Mouse (Mus musculus) MEL (cell line): ENCODE results near the gene Reg1. TPM values are rescaled to one million over a fixed set of nuclear protein-coding genes. Genes with fewer than 3 reads are reported as not detected.
"Not testable (repeated sequence)": the region's sequence is repeated elsewhere in the genome, so short reads cannot be mapped to it uniquely, and the experiment has no call there.

Source experiments
- DNase-seq: peaks from one replicate; pipeline ENCODE4 v3.0.0; 2011; ENCODE audit warnings: low read depth, low spot score
- H3K27ac ChIP-seq: 2 replicates; pipeline ENCODE4 v1.5.1; 2012; ENCODE audit warnings: low read depth, mild to moderate bottlenecking, control low read depth, low read length, moderate library complexity; ENCODE audit not compliant: control insufficient read depth
- H3K27me3 ChIP-seq, 2 experiments: fragments of 150-350 bp in 1 of 2; sonication (generic) in 1 of 2; 2 replicates each; pipeline ENCODE4 v1.6.1; 2012; ENCODE audit warnings: low read length in 2 of 2, mild to moderate bottlenecking in 2 of 2, improper control_type of control experiment in 1 of 2, moderate library complexity in 1 of 2; ENCODE audit not compliant: insufficient read depth in 2 of 2, control insufficient read depth in 1 of 2
- H3K36me3 ChIP-seq, 2 experiments: 2 replicates each; pipeline ENCODE4 v1.6.1; 2012 to 2014; ENCODE audit warnings: low read length in 2 of 2, improper control_type of control experiment in 1 of 2, inconsistent platforms in 1 of 2, mild to moderate bottlenecking in 1 of 2; ENCODE audit not compliant: insufficient read depth in 2 of 2, control insufficient read depth in 1 of 2
- H3K4me1 ChIP-seq, 2 experiments: fragments of 150-350 bp in 1 of 2; sonication (generic) in 1 of 2; 2 replicates each; pipeline ENCODE4 v1.6.1; 2012; ENCODE audit warnings: low read length in 2 of 2, improper control_type of control experiment in 1 of 2, mild to moderate bottlenecking in 1 of 2; ENCODE audit not compliant: insufficient read depth in 2 of 2, control insufficient read depth in 1 of 2
- H3K4me3 ChIP-seq, 2 experiments: fragments of 150-350 bp in 1 of 2; sonication (generic) in 1 of 2; 2 replicates each; pipeline ENCODE4 v1.5.1; 2012; ENCODE audit warnings: low read depth in 2 of 2, low read length in 2 of 2, mild to moderate bottlenecking in 2 of 2, moderate library complexity in 2 of 2, control low read depth in 1 of 2, improper control_type of control experiment in 1 of 2; ENCODE audit not compliant: control insufficient read depth in 1 of 2, insufficient read depth in 1 of 2
- H3K79me2 ChIP-seq: 2 replicates; pipeline ENCODE4 v1.6.1; 2012; ENCODE audit warnings: mild to moderate bottlenecking, low read length, moderate library complexity; ENCODE audit not compliant: control insufficient read depth, poor library complexity, insufficient read depth
- H3K9ac ChIP-seq: 2 replicates; pipeline ENCODE4 v1.6.1; 2012; ENCODE audit warnings: low read depth, mild to moderate bottlenecking, control low read depth, low read length, moderate library complexity; ENCODE audit not compliant: control insufficient read depth, poor library complexity, severe bottlenecking
- H3K9me3 ChIP-seq: fragments of 150-350 bp; sonication (generic); replicated peaks from 2 replicates; pipeline ENCODE4 v1.6.1; 2012; ENCODE audit warnings: mild to moderate bottlenecking, low read length, improper control_type of control experiment, moderate library complexity; ENCODE audit not compliant: insufficient read depth
- BHLHE40 ChIP-seq: IDR thresholded peaks from 2 replicates; pipeline ENCODE4 v1.6.1; 2012; ENCODE audit warnings: low read depth, mild to moderate bottlenecking, inconsistent platforms, low read length, improper control_type of control experiment, borderline replicate concordance
- CHD1 ChIP-seq: IDR thresholded peaks from 2 replicates; pipeline ENCODE4 v1.6.1; 2012; ENCODE audit warnings: low read depth, mild to moderate bottlenecking, inconsistent platforms, low read length, improper control_type of control experiment
- CHD2 ChIP-seq: IDR thresholded peaks from 2 replicates; pipeline ENCODE4 v1.6.1; 2011; ENCODE audit warnings: low read length, improper control_type of control experiment
- E2F4 ChIP-seq: IDR thresholded peaks from 2 replicates; pipeline ENCODE4 v1.6.1; 2011; ENCODE audit warnings: low read depth, low read length, improper control_type of control experiment, borderline replicate concordance
- ETS1 ChIP-seq: IDR thresholded peaks from 2 replicates; pipeline ENCODE4 v1.6.1; 2012; ENCODE audit warnings: low read depth, mild to moderate bottlenecking, inconsistent platforms, low read length, improper control_type of control experiment, moderate library complexity
- GABPA ChIP-seq: IDR thresholded peaks from 2 replicates; pipeline ENCODE4 v1.6.1; 2012; ENCODE audit warnings: low read depth, mild to moderate bottlenecking, inconsistent platforms, low read length, improper control_type of control experiment, moderate library complexity
- GATA1 ChIP-seq: IDR thresholded peaks from 2 replicates; pipeline ENCODE4 v1.6.1; 2011; ENCODE audit warnings: low read depth, low read length, improper control_type of control experiment
- KAT2A ChIP-seq: conservative IDR thresholded peaks from 2 replicates; pipeline ENCODE4 v1.6.1; 2012; ENCODE audit warnings: low read depth, low read length, improper control_type of control experiment, inconsistent platforms
- POLR2A ChIP-seq, 2 experiments: IDR thresholded peaks; 2 replicates each; pipeline ENCODE4 v1.6.1; 2011 to 2012; ENCODE audit warnings: low read length in 2 of 2, mild to moderate bottlenecking in 2 of 2, control low read depth in 1 of 2, improper control_type of control experiment in 1 of 2, low read depth in 1 of 2, moderate library complexity in 1 of 2; ENCODE audit not compliant: control insufficient read depth in 1 of 2, insufficient read depth in 1 of 2, poor library complexity in 1 of 2
- POLR2AphosphoS2 ChIP-seq: IDR thresholded peaks from 2 replicates; pipeline ENCODE4 v1.6.1; 2011; ENCODE audit warnings: low read length, improper control_type of control experiment
- POLR2AphosphoS5 ChIP-seq: IDR thresholded peaks from 2 replicates; pipeline ENCODE4 v1.6.1; 2012; ENCODE audit warnings: low read depth, borderline replicate concordance, mild to moderate bottlenecking, inconsistent platforms, low read length, moderate library complexity, mixed read lengths
- SIN3A ChIP-seq: IDR thresholded peaks from 2 replicates; pipeline ENCODE4 v1.6.1; 2012; ENCODE audit warnings: low read length, improper control_type of control experiment, inconsistent platforms
- TBP ChIP-seq: IDR thresholded peaks from 2 replicates; pipeline ENCODE4 v1.8.0; 2011; ENCODE audit warnings: low read depth, low read length, improper control_type of control experiment
- UBTF ChIP-seq: IDR thresholded peaks from 2 replicates; pipeline ENCODE4 v1.6.1; 2012; ENCODE audit warnings: low read depth, mild to moderate bottlenecking, inconsistent platforms, low read length, improper control_type of control experiment, moderate library complexity, borderline replicate concordance; ENCODE audit not compliant: insufficient read depth
- USF1 ChIP-seq: IDR thresholded peaks from 2 replicates; pipeline ENCODE4 v1.6.1; 2014; ENCODE audit warnings: low read depth, mild to moderate bottlenecking, inconsistent platforms, low read length, improper control_type of control experiment, moderate library complexity
- USF2 ChIP-seq, 2 experiments: IDR thresholded peaks; 2 replicates each; pipeline ENCODE4 v1.6.1; 2011 to 2012; ENCODE audit warnings: improper control_type of control experiment in 2 of 2, low read length in 2 of 2, borderline replicate concordance in 1 of 2, inconsistent platforms in 1 of 2, low read depth in 1 of 2, mild to moderate bottlenecking in 1 of 2; ENCODE audit not compliant: insufficient read depth in 1 of 2
- ZMIZ1 ChIP-seq: IDR thresholded peaks from 2 replicates; pipeline ENCODE4 v1.6.1; 2012; ENCODE audit warnings: low read depth, mild to moderate bottlenecking, inconsistent platforms, low read length, improper control_type of control experiment, moderate library complexity
- polyA plus RNA-seq, 2 experiments: library from polyadenylated mRNA; stranded (reverse) in 1 of 2; unstranded in 1 of 2; fragments of >175 nt in 1 of 2; fragments of >200 nt in 1 of 2; gene quantifications; 2 replicates each; pipeline versions ENCODE4 v1.2.1 to v1.2.4; 2012; ENCODE audit warnings: low replicate concordance in 2 of 2, low read depth in 1 of 2; ENCODE audit not compliant: insufficient read length in 2 of 2, insufficient read depth in 1 of 2, missing spikeins in 1 of 2
- total RNA-seq: library from RNA; depleted of rRNA; stranded (reverse); fragments of 300-350 nt; gene quantifications from 2 replicates; pipeline ENCODE4 v1.2.3, GENCODE M21; 2012

The Reg1 gene
- total and polyA plus RNA-seq, 3 experiments, result not detected

DNA sequence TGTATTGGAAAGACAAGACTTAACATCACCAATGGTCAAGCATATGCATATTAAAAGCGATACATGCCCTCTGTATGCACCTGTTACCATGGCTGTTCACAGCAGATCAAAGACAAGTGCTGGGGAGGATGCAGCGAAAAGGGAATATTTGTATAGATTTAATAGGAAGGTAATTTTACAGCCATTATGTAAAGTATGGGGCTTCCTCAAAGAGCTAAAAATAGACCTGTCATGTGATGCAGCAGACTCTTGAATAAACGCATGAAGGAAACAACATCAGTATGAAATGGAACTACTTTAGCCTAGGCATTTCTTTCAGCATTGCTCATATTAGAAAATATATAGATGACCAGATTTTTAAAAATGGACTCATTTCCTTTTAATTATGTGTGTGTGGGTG, 36.9 kb upstream of the Reg1 start:
- Histone ChIP-seq H3K79me2 (no peaks in the 10 kb centered on the region), H3K4me3 (no peak overlapping the region), H3K4me1 (no peaks in the 10 kb centered on the region), H3K27me3 (no peaks in the 10 kb centered on the region), H3K9ac (no peak overlapping the region), H3K27ac (no peak overlapping the region), H3K36me3 (no peaks in the 10 kb centered on the region), H3K9me3 (no peaks in the 10 kb centered on the region)
- DNase-seq, result no peak
- TF ChIP-seq ETS1, result no peak
- TF ChIP-seq POLR2AphosphoS2, result no peak
- no peak for TF ChIP-seq E2F4
- TF ChIP-seq USF2 (IDR thresholded peaks at IDR 0.05; ENCODE audit: borderline replicate concordance in 1 of 2, insufficient read depth in 1 of 2, low read depth in 1 of 2, low read length in 2 of 2), result no peak
- TF ChIP-seq GATA1, result no peak
- TF ChIP-seq CHD1, result no peak
- TF ChIP-seq POLR2AphosphoS5, result no peak

GRCm38 (mm10) chr6:78395323-78395722, 27.2 kb upstream of the Reg1 start, which contains the start of gene Reg2:
Reg2 (plus strand) TSS chr6:78395623.
- H3K9me3 ChIP-seq, H3K36me3 ChIP-seq, H3K27ac ChIP-seq, DNase-seq, H3K27me3 ChIP-seq, H3K4me1 ChIP-seq, H3K9ac ChIP-seq, H3K79me2 ChIP-seq, H3K4me3 ChIP-seq: not testable (repeated sequence)

DNA sequence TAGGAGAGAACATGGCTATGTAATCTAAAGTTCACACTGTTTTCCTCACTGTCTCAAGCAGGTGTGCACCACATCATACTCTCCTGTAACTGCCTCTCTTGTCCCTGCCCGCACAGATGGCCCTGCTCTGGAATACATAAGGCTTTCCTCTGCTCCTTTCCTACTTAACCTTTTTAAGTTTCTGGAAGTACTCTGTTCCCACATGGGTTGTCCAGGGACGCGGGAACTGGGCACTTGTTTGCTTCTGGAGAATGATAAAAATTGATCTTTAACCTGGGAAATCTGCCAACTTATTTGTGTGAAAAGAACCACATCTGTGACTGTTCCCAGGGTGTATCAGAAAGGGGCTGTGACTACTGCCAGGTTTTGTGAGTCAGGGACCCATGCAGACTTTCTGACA, 3.0 kb downstream of the Reg1 start:
- H3K4me3 ChIP-seq, result no peak overlapping the region
- no peaks in the 10 kb centered on the region for H3K36me3 ChIP-seq
- no peak for DNase-seq
- H3K9me3 ChIP-seq, result no peaks in the 10 kb centered on the region
- H3K27me3 ChIP-seq, result no peaks in the 10 kb centered on the region
- H3K27ac ChIP-seq, result no peak overlapping the region
- no peaks in the 10 kb centered on the region for H3K4me1 ChIP-seq
- no peaks in the 10 kb centered on the region for H3K79me2 ChIP-seq
- no peak overlapping the region for H3K9ac ChIP-seq
- TF ChIP-seq ZMIZ1 (no peak), POLR2A (IDR thresholded peaks at IDR 0.05; ENCODE audit: control insufficient read depth in 1 of 2, insufficient read depth in 1 of 2, low read depth in 1 of 2, low read length in 2 of 2, poor library complexity in 1 of 2) (no peak), GABPA (no peak), TBP (no peak), USF1 (no peak), SIN3A (no peak), KAT2A (no peak), BHLHE40 (no peak), UBTF (no peak), CHD2 (no peak)
